Mouse (Mus musculus) ES-CJ7 (cell line): ENCODE measurements around the gene Cacna1a.
A peak's percentile ranks its signal among the peaks of the same experiment; 100 is the strongest.

Experiments used
- DNase-seq: peaks from one replicate; pipeline ENCODE4 v3.0.0; 2011; ENCODE audit warnings: low read depth, low spot score

Cacna1a gene

GRCm38 (mm10) chr8:84687003-84687704 is 298.9 kb downstream of the Cacna1a start:
- DNase-seq, result peak; percentile 92

GRCm38 (mm10) chr8:84687705-84688100 is 299.5 kb downstream of the Cacna1a start, which contains the start of gene Nacc1:
Gene Nacc1 (minus strand): TSS chr8:84687862.
- DNase-seq, result peak; percentile 91

GRCm38 (mm10) chr8:84689091-84689915 is 301.1 kb downstream of the Cacna1a start:
- DNase-seq, result peak; percentile 97
